Mouse (Mus musculus): ENCODE data around the gene Cog5. TPM values are rescaled to one million over a fixed set of nuclear protein-coding genes. Genes with fewer than 3 reads are reported as not detected.

Cog5 gene
- polyA plus RNA-seq, 1 experiment from 2014 or later: 31.7 TPM

DNA sequence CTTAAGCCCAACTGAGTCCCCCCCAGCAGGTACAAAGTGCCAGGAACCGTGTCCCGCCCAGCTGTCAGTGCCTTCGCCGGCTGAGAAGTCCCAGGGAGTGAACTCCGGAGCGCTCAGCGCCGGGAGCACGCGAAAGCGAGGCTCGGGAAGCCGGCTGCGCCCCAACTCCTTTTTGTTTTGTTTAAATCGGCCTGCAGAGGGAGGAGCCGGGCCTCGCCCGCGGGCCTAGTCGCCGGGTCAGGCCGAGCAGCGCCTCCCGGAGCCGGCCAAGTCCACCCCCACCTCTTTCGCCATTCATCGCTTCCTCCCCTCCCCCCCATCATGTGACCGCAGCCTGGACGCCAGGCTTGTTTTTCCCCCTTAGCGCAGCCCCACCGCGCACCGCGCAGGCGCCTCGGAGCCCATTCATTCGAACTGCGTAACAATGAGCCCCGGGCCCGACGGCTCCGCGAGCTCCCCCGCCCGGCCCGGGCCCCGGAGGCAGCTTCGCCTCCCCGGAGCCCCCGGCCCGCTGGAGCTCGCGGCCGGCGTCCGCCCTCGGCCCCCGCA, 294.6 kb downstream of the Cog5 start:
- Histone ChIP-seq H3K4me3 (replicated peaks) (peak overlapping the region; percentile 87), H3K4me2 (replicated peaks) (peak overlapping the region; percentile 58), H3K4me1 (replicated peaks) (peaks cover 18% of the 10 kb centered on the region), H3K9ac (replicated peaks) (peak overlapping the region; percentile 93), H3K27me3 (no peaks in the 10 kb centered on the region), H3K36me3 (no peaks in the 10 kb centered on the region), H3K27ac (peak overlapping the region; percentile 99), H3K9me3 (no peaks in the 10 kb centered on the region)
- WGBS: under 1% methylated on average over 51 of the region's 58 CpGs
- ATAC-seq: peak; percentile 80

DNA sequence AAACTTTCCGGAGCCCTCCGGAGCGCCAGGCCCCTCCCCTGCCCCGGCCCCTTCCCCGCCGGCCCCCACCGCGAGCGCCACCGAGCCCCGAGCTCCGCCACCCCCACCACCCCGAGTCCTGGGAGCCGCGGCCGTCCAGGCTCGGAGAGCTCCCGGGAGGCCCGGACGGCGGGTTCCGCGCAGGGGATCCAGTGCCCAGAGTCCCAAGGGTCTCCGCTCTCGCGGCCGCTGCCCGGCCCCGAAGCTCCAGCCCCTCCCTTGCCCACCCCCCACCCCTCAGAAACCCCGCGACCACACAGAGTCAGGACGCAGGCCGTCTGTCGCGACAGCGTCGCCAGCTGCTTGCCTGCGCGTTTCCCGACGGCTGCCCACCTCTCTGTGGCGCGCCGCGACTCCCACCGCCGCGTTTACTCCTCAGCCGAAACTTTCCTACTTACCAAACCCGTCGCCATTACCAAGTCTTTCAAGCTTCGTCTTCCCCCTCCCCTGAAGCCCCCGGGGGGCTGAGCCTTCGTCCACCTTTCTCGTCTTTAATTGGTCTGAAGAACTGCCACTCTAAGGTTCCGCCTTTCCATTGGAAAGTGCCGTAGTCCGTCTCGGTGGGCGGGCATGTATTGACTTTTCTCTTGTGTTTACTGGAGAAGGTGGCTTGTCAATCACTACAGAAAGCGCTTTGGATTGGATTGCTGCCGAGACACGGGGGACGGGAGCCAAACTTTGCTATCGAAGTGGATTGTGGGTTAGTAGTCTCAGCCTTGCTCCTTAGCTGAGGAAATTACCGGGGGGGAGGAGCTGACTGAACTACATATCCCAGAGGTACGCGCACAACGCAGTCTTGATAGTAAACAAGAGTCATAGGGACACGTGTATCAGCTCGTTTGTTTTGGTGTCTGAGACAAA, 295.3 kb downstream of the Cog5 start, which contains the start of gene Hbp1:
Gene Hbp1 (minus strand): TSS at position 777 of the 900 bp plus-strand sequence.
- H3K9me3 ChIP-seq: no peaks in the 10 kb centered on the region
- peak within 1 kb of the TSS; percentile 99 for H3K27ac ChIP-seq
- WGBS: under 1% methylated on average over 68 of the region's 71 CpGs
- H3K4me1 ChIP-seq (replicated peaks): peaks cover 18% of the 10 kb centered on the region
- ATAC-seq: peak; percentile 98
- peak within 1 kb of the TSS; percentile 87 for H3K4me3 ChIP-seq (replicated peaks)
- H3K36me3 ChIP-seq: no peaks in the 10 kb centered on the region
- H3K9ac ChIP-seq (replicated peaks): peak within 1 kb of the TSS; percentile 93
- H3K4me2 ChIP-seq (replicated peaks): peak within 1 kb of the TSS; percentile 65
- no peaks in the 10 kb centered on the region for H3K27me3 ChIP-seq

DNA sequence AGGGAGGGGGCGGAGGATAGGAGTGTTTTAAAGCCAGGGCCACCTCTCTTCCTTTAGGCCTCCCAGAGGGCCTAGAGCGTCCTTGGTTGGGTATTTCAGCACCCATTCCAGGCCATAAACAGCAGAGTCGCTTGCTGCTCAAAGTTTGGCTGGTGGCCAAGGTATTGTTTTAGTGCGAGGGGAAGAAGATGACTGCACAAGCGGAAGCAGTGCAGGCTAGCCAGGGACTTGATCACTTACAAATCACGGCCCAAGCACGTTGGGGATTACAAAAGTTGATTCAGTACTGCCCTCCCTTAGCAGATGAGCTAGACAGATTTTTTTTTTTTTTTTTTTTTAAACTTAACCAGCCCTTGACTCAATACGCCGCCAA, 296.0 kb downstream of the Cog5 start:
- H3K4me3 ChIP-seq (replicated peaks): peak overlapping the region; percentile 46
- peak overlapping the region; percentile 65 for H3K4me2 ChIP-seq (replicated peaks)
- no peaks in the 10 kb centered on the region for H3K36me3 ChIP-seq
- 6% methylated on average over 9 of the region's 9 CpGs for WGBS
- no peaks in the 10 kb centered on the region for H3K27me3 ChIP-seq
- H3K9ac ChIP-seq (replicated peaks): peak overlapping the region; percentile 45
- no peaks in the 10 kb centered on the region for H3K9me3 ChIP-seq
- H3K4me1 ChIP-seq (replicated peaks): peaks cover 18% of the 10 kb centered on the region
- H3K27ac ChIP-seq: peak overlapping the region; percentile 78
- ATAC-seq: no peak

DNA sequence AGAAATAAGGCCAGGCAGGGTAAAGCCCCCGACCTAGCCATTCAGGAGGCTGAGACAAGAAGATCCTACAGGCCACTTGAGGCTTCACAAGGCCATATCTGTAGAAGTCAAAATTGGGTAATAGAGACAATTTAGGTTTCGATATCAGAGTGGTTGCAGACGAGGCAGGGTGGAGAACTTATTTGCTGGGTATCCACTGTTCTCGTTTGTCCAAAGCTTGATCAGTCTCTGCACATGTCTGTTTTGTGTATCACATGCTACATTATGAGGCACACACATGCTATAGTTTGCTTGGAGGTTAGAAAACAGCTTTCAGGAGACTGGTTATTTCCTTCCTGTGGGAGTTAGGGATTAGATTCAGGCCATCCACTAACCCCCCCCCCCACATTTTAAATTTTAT, 301.2 kb downstream of the Cog5 start:
- ATAC-seq: no peak
- Histone ChIP-seq H3K36me3 (peaks cover 8% of the 10 kb centered on the region; the same call in 1 of the 2 replicates), H3K27ac (no peak overlapping the region), H3K9me3 (no peaks in the 10 kb centered on the region), H3K4me3 (replicated peaks) (no peak overlapping the region), H3K4me1 (replicated peaks) (peaks cover 5% of the 10 kb centered on the region), H3K27me3 (no peaks in the 10 kb centered on the region), H3K4me2 (replicated peaks) (no peak overlapping the region), H3K9ac (replicated peaks) (no peak overlapping the region)
- 89% methylated on average over 4 of the region's 4 CpGs for WGBS

DNA sequence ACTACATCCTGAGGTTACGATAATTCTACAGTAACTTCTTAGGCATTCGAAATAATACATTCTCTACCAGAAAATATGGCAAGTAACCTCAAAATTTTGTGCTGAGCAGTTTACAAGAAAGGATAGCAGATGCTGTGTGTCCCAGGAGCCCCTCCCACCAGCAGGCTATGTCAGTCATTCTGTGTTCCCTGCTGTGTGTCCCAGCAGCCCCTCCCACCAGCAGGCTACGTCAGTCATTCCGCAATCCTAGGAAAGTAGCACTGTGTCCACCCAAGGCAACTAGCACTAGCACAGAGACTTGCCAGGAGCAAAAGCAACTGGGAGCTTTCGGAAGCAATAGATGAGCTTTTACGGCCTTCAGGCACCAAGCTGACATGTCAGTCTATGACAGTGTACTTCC, 309.4 kb downstream of the Cog5 start:
- Histone ChIP-seq H3K4me2 (replicated peaks) (no peak overlapping the region), H3K9me3 (no peaks in the 10 kb centered on the region), H3K36me3 (peaks cover 32% of the 10 kb centered on the region), H3K4me1 (replicated peaks) (0 out of 2 replicates have a peak, but pooled peaks cover 3% of the 10 kb centered on the region), H3K27me3 (no peaks in the 10 kb centered on the region), H3K9ac (replicated peaks) (no peak overlapping the region), H3K4me3 (replicated peaks) (no peak overlapping the region), H3K27ac (no peak overlapping the region)
- 85% methylated on average over 6 of the region's 6 CpGs for whole genome bisulfite sequencing
- ATAC-seq: 0 out of 2 replicates have a peak, but pooled peaks have one; percentile 11

DNA sequence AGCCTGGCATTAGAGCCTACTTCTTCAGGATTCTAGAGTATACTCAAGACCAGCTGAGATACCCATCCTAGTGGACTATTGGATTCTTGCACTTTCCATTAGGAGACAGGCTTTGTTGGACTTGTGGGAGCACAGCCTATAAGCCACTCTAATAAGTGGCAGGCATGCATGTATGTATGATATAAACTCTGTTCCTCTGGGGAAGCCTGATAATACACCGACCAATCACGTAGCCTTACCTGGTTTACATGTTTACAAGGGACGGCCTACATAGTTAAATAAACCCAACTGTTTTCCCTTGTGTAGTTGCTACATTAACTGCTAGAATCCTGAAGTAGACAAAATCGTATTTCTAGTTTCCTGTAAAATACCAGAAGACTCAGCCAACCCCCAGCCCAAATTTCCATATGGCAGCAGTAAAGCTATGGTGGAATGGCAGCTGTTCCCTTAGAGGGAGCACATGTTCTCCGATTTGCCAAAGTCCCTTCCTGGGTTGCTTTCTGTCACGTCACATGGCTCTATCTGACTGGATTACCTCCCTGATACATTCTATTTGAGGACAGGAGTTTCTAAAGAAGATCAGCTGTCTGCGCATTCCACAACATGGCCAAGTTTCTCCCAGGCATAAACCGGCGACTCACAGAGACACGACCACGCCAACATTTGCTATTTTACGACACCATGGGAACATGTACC, 311.0 kb downstream of the Cog5 start:
- no peak overlapping the region for H3K27ac ChIP-seq
- WGBS: 92% methylated on average over 12 of the region's 12 CpGs
- ATAC-seq: no peak

DNA sequence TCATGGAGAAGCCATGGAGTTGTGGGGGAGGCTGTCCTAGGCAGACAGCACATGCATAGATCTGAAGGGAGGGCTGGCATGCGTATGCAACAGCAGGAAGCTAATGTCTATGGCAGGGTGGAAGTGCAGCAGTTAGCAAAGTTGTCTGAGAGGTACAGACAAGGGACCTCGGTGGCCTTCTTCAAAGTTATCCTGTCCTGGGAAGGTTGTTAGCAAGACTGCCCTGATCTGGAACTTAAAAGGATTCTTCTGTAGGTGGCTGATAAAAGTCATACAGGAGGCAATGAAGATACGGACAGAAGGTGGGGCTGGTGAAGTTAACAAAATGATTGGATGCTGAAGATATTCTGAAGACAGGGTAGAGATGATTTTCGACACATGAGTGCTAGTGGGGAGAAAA, 311.7 kb downstream of the Cog5 start:
- 0 out of 2 replicates have a peak, but pooled peaks cover 3% of the 10 kb centered on the region for H3K4me1 ChIP-seq (replicated peaks)
- H3K4me3 ChIP-seq (replicated peaks): no peak overlapping the region
- no peaks in the 10 kb centered on the region for H3K9me3 ChIP-seq
- H3K36me3 ChIP-seq: peaks cover 43% of the 10 kb centered on the region
- H3K27ac ChIP-seq: no peak overlapping the region
- no peak overlapping the region for H3K4me2 ChIP-seq (replicated peaks)
- WGBS: 89% methylated on average over 4 of the region's 4 CpGs
- no peak for ATAC-seq
- H3K27me3 ChIP-seq: no peaks in the 10 kb centered on the region
- H3K9ac ChIP-seq (replicated peaks): no peak overlapping the region

More for the DNA sequence above, 311.0 kb downstream of the Cog5 start:
- Histone ChIP-seq H3K36me3 (peaks cover 35% of the 10 kb centered on the region), H3K9ac (replicated peaks) (no peak overlapping the region), H3K4me2 (replicated peaks) (no peak overlapping the region), H3K9me3 (no peaks in the 10 kb centered on the region), H3K4me3 (replicated peaks) (no peak overlapping the region), H3K4me1 (replicated peaks) (0 out of 2 replicates have a peak, but pooled peaks cover 3% of the 10 kb centered on the region), H3K27me3 (no peaks in the 10 kb centered on the region)

DNA sequence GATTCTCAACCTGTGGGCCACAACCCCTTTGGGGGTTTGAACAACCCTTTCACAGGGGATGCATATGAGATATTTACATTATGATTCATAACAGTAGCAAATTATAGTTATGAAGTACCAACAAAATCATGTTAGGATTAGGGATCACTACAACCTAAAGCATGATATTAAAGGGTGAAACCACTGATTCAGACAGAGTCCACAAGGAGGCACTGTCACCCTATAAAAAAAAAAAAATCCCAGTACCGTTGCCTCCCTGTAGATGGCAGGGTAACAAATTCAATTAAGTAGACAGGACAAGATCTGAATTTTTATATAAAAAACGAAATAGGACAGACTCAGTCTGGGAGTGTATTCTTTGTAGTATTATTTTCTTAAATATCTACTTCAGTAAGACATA, 312.9 kb downstream of the Cog5 start:
- peaks cover 45% of the 10 kb centered on the region for H3K36me3 ChIP-seq
- H3K4me2 ChIP-seq (replicated peaks): no peak overlapping the region
- no peaks in the 10 kb centered on the region for H3K27me3 ChIP-seq
- no peak overlapping the region for H3K27ac ChIP-seq
- H3K9ac ChIP-seq (replicated peaks): no peak overlapping the region
- no peak overlapping the region for H3K4me3 ChIP-seq (replicated peaks)
- no peaks in the 10 kb centered on the region for H3K9me3 ChIP-seq
- H3K4me1 ChIP-seq (replicated peaks): 0 out of 2 replicates have a peak, but pooled peaks cover 3% of the 10 kb centered on the region
- ATAC-seq: peak; percentile 44
- WGBS: 5% methylated on average over 2 of the region's 2 CpGs

DNA sequence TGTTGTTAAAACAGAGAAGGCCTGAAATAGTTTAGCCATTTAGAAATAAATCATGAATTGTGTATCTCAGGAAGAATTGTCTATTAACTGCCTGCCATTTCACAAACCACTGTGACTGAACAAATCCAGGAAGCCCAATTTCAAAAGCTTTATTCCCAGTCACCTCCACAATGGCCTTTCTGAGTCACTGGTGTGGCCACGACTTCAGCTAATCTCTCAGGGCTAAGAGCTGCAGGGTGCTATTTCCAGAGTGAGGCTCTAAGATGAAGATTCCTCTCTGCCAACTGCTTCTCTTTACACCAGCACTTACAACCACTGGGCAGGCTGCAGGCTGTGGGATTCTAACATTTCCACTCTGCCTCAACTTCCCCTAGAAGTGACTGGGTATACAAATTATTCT, 314.4 kb downstream of the Cog5 start:
- Histone ChIP-seq H3K4me1 (replicated peaks) (0 out of 2 replicates have a peak, but pooled peaks cover 8% of the 10 kb centered on the region), H3K9ac (replicated peaks) (no peak overlapping the region), H3K36me3 (peaks cover 43% of the 10 kb centered on the region), H3K4me3 (replicated peaks) (no peak overlapping the region), H3K4me2 (replicated peaks) (no peak overlapping the region), H3K27me3 (no peaks in the 10 kb centered on the region), H3K9me3 (no peaks in the 10 kb centered on the region), H3K27ac (no peak overlapping the region)
- ATAC-seq: no peak
- 3% methylated on average over 1 of the region's 1 CpGs for WGBS

DNA sequence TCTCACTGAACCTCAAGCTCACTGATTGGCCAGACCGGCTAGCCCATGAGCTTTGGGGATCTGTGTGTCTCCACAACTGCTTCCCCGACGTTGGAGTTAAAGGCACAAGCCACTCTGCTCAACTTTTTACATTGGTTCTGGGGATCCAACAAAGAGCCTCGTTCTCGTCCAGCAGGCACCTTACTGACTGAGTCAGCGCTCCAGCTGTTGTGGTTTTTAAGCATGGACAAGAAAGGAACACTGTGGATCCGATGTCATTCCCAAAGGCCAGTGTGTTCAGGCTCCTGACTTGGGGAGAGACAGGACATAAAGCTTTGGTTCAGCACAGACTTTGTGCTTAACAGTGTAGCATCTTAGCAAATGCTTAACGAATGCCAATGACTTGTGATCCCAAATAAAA, 316.9 kb downstream of the Cog5 start:
- peaks cover 22% of the 10 kb centered on the region for H3K36me3 ChIP-seq
- no peak overlapping the region for H3K9ac ChIP-seq (replicated peaks)
- no peak overlapping the region for H3K4me3 ChIP-seq (replicated peaks)
- no peak overlapping the region for H3K27ac ChIP-seq
- no peaks in the 10 kb centered on the region for H3K9me3 ChIP-seq
- H3K4me2 ChIP-seq (replicated peaks): no peak overlapping the region
- H3K27me3 ChIP-seq: no peaks in the 10 kb centered on the region
- ATAC-seq: no peak
- 0 out of 2 replicates have a peak, but pooled peaks cover 8% of the 10 kb centered on the region for H3K4me1 ChIP-seq (replicated peaks)
- 91% methylated on average over 8 of the region's 8 CpGs for WGBS

DNA sequence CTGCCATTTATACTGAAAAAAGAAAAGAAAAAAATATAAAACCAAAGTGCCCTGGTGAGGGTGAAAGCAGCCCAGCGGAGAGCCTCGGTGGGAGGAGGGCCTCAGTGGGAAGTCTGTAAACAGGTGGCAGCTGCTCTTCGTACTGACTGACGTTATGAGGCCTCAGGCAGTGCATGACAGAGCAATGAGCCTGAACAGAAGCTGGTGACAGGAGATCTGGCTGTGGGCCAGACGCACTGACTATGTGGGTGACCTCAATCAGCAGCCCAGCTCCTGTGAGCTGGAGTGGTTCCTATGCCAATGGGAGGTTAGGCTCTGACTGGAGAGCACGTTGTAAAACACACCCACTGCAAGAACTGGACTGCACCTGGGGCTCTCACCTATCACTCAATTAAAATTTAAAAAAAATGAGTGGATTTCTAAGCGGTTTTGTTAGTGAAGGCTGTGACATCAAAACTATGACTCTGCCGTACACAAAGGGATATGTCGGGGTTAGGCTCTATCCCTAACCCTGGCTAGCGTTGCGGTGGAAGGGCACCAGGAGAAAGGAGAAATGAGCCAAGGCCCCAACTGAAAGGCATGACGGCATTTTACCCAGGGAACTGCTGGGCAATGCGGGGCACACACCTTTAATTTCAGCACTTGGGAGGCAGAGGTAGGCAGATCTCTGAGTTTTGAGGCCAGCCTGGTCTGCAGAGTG, 319.0 kb downstream of the Cog5 start:
- H3K27ac ChIP-seq: peak overlapping the region; percentile 44; the same call in 1 of the 2 replicates

More for the DNA sequence above, 319.0 kb downstream of the Cog5 start:
- no peak overlapping the region for H3K4me2 ChIP-seq (replicated peaks)
- H3K9ac ChIP-seq (replicated peaks): no peak overlapping the region
- H3K4me3 ChIP-seq (replicated peaks): no peak overlapping the region
- H3K9me3 ChIP-seq: no peaks in the 10 kb centered on the region
- WGBS: 68% methylated on average over 13 of the region's 13 CpGs
- peaks cover 25% of the 10 kb centered on the region for H3K36me3 ChIP-seq
- 0 out of 2 replicates have a peak, but pooled peaks cover 5% of the 10 kb centered on the region for H3K4me1 ChIP-seq (replicated peaks)
- no peaks in the 10 kb centered on the region for H3K27me3 ChIP-seq
- ATAC-seq: peak; percentile 83
